Mouse (Mus musculus): ENCODE measurements around the gene Ankrd55. TPM values are rescaled to one million over a fixed set of nuclear protein-coding genes. Genes with fewer than 3 reads are reported as not detected.

Gene Ankrd55
- total and polyA plus RNA-seq, 2 experiments = 0.09 to 0.10 TPM

GRCm38 (mm10) chr13:112371729-112372128 lies 83.5 kb downstream of the Ankrd55 start:
- 94% methylated on average over 4 of the region's 4 CpGs for WGBS
- Histone ChIP-seq H3K27ac (replicated peaks; ENCODE audit: insufficient read depth, low read depth, low read length) (no peak overlapping the region), H3K27me3 (ENCODE audit: control insufficient read depth, insufficient read depth, low read length) (no peaks in the 10 kb centered on the region), H3K4me1 (ENCODE audit: control insufficient read depth, insufficient read depth, low read length) (0 out of 2 replicates have a peak, but pooled peaks cover 3% of the 10 kb centered on the region), H3K79me2 (ENCODE audit: control insufficient read depth, insufficient read depth, low read length) (no peaks in the 10 kb centered on the region), H3K9ac (ENCODE audit: low read depth, low read length) (no peak overlapping the region), H3K4me3 (ENCODE audit: insufficient read depth, low read depth, low read length) (no peak overlapping the region), H3K36me3 (ENCODE audit: control insufficient read depth, insufficient read depth, low read length) (no peaks in the 10 kb centered on the region)
- DNase-seq (ENCODE audit: extremely low read depth, low read depth, low spot score) = no peak
- TF ChIP-seq POLR2A (IDR thresholded peaks at IDR 0.05; ENCODE audit: extremely low read depth, insufficient read depth, low read length) = no peak
- no peak for TF ChIP-seq CTCF (IDR thresholded peaks at IDR 0.05; ENCODE audit: low read depth, low read length)

- H3K4me1 ChIP-seq (ENCODE audit: control insufficient read depth, insufficient read depth, low read length) = no peaks in the 10 kb centered on the region
- peak; percentile 92 for DNase-seq (ENCODE audit: extremely low read depth, low read depth, low spot score)
- no peak overlapping the region for H3K4me3 ChIP-seq (ENCODE audit: insufficient read depth, low read depth, low read length)
- H3K9ac ChIP-seq (ENCODE audit: low read depth, low read length) = no peak overlapping the region
- H3K27ac ChIP-seq (replicated peaks; ENCODE audit: insufficient read depth, low read depth, low read length) = no peak overlapping the region
- WGBS = 20% methylated on average over 8 of the region's 8 CpGs
- no peak for TF ChIP-seq POLR2A (IDR thresholded peaks at IDR 0.05; ENCODE audit: extremely low read depth, insufficient read depth, low read length)
- TF ChIP-seq CTCF (IDR thresholded peaks at IDR 0.05; ENCODE audit: low read depth, low read length) = no peak
- H3K27me3 ChIP-seq (ENCODE audit: control insufficient read depth, insufficient read depth, low read length) = no peaks in the 10 kb centered on the region
- no peaks in the 10 kb centered on the region for H3K79me2 ChIP-seq (ENCODE audit: control insufficient read depth, insufficient read depth, low read length)
- no peaks in the 10 kb centered on the region for H3K36me3 ChIP-seq (ENCODE audit: control insufficient read depth, insufficient read depth, low read length)
These were observed 87.5 kb downstream of the Ankrd55 start for GRCm38 (mm10) chr13:112375766-112376165.

- WGBS = 88% methylated on average over 9 of the region's 9 CpGs
- Histone ChIP-seq H3K4me1 (ENCODE audit: control insufficient read depth, insufficient read depth, low read length) (no peaks in the 10 kb centered on the region), H3K79me2 (ENCODE audit: control insufficient read depth, insufficient read depth, low read length) (no peaks in the 10 kb centered on the region), H3K36me3 (ENCODE audit: control insufficient read depth, insufficient read depth, low read length) (no peaks in the 10 kb centered on the region), H3K27ac (replicated peaks; ENCODE audit: insufficient read depth, low read depth, low read length) (no peak overlapping the region), H3K27me3 (ENCODE audit: control insufficient read depth, insufficient read depth, low read length) (no peaks in the 10 kb centered on the region), H3K4me3 (ENCODE audit: insufficient read depth, low read depth, low read length) (no peak overlapping the region), H3K9ac (ENCODE audit: low read depth, low read length) (no peak overlapping the region)
- DNase-seq (ENCODE audit: extremely low read depth, low read depth, low spot score) = no peak
- TF ChIP-seq POLR2A (IDR thresholded peaks at IDR 0.05; ENCODE audit: extremely low read depth, insufficient read depth, low read length) (no peak), CTCF (IDR thresholded peaks at IDR 0.05; ENCODE audit: low read depth, low read length) (no peak)
These were observed 90.6 kb downstream of the Ankrd55 start for GRCm38 (mm10) chr13:112378782-112379305.

GRCm38 (mm10) chr13:112381476-112381875 lies 93.2 kb downstream of the Ankrd55 start:
- Histone ChIP-seq H3K4me3 (ENCODE audit: insufficient read depth, low read depth, low read length) (no peak overlapping the region), H3K79me2 (ENCODE audit: control insufficient read depth, insufficient read depth, low read length) (no peaks in the 10 kb centered on the region), H3K27ac (replicated peaks; ENCODE audit: insufficient read depth, low read depth, low read length) (no peak overlapping the region), H3K36me3 (ENCODE audit: control insufficient read depth, insufficient read depth, low read length) (no peaks in the 10 kb centered on the region), H3K4me1 (ENCODE audit: control insufficient read depth, insufficient read depth, low read length) (no peaks in the 10 kb centered on the region), H3K9ac (ENCODE audit: low read depth, low read length) (no peak overlapping the region), H3K27me3 (ENCODE audit: control insufficient read depth, insufficient read depth, low read length) (no peaks in the 10 kb centered on the region)
- no peak for TF ChIP-seq CTCF (IDR thresholded peaks at IDR 0.05; ENCODE audit: low read depth, low read length)
- no peak for TF ChIP-seq POLR2A (IDR thresholded peaks at IDR 0.05; ENCODE audit: extremely low read depth, insufficient read depth, low read length)
- DNase-seq (ENCODE audit: extremely low read depth, low read depth, low spot score) = no peak
- 91% methylated on average over 2 of the region's 2 CpGs for WGBS

GRCm38 (mm10) chr13:112382457-112382856 lies 94.2 kb downstream of the Ankrd55 start:
- Histone ChIP-seq H3K36me3 (ENCODE audit: control insufficient read depth, insufficient read depth, low read length) (no peaks in the 10 kb centered on the region), H3K9ac (ENCODE audit: low read depth, low read length) (no peak overlapping the region), H3K79me2 (ENCODE audit: control insufficient read depth, insufficient read depth, low read length) (no peaks in the 10 kb centered on the region), H3K27ac (replicated peaks; ENCODE audit: insufficient read depth, low read depth, low read length) (no peak overlapping the region), H3K27me3 (ENCODE audit: control insufficient read depth, insufficient read depth, low read length) (no peaks in the 10 kb centered on the region), H3K4me1 (ENCODE audit: control insufficient read depth, insufficient read depth, low read length) (no peaks in the 10 kb centered on the region), H3K4me3 (ENCODE audit: insufficient read depth, low read depth, low read length) (no peak overlapping the region)
- TF ChIP-seq POLR2A (IDR thresholded peaks at IDR 0.05; ENCODE audit: extremely low read depth, insufficient read depth, low read length) (no peak), CTCF (IDR thresholded peaks at IDR 0.05; ENCODE audit: low read depth, low read length) (no peak)
- 56% methylated on average over 4 of the region's 4 CpGs for WGBS
- no peak for DNase-seq (ENCODE audit: extremely low read depth, low read depth, low spot score)

- no peak for DNase-seq (ENCODE audit: extremely low read depth, low read depth, low spot score)
- H3K79me2 ChIP-seq (ENCODE audit: control insufficient read depth, insufficient read depth, low read length) = no peaks in the 10 kb centered on the region
- WGBS = 78% methylated on average over 3 of the region's 3 CpGs
- no peaks in the 10 kb centered on the region for H3K4me1 ChIP-seq (ENCODE audit: control insufficient read depth, insufficient read depth, low read length)
- TF ChIP-seq POLR2A (IDR thresholded peaks at IDR 0.05; ENCODE audit: extremely low read depth, insufficient read depth, low read length) (no peak), CTCF (IDR thresholded peaks at IDR 0.05; ENCODE audit: low read depth, low read length) (no peak)
- H3K9ac ChIP-seq (ENCODE audit: low read depth, low read length) = no peak overlapping the region
- no peaks in the 10 kb centered on the region for H3K36me3 ChIP-seq (ENCODE audit: control insufficient read depth, insufficient read depth, low read length)
- no peak overlapping the region for H3K4me3 ChIP-seq (ENCODE audit: insufficient read depth, low read depth, low read length)
- H3K27me3 ChIP-seq (ENCODE audit: control insufficient read depth, insufficient read depth, low read length) = no peaks in the 10 kb centered on the region
- no peak overlapping the region for H3K27ac ChIP-seq (replicated peaks; ENCODE audit: insufficient read depth, low read depth, low read length)
These were observed 94.7 kb downstream of the Ankrd55 start for GRCm38 (mm10) chr13:112382956-112383355.
